Mouse (Mus musculus): ENCODE results near the gene Tenm2. TPM values are rescaled to one million over a fixed set of nuclear protein-coding genes. Genes with fewer than 3 reads are reported as not detected.

Gene Tenm2
- total RNA-seq, 2 experiments from 2014 or later: 0.14 to 0.72 TPM

DNA sequence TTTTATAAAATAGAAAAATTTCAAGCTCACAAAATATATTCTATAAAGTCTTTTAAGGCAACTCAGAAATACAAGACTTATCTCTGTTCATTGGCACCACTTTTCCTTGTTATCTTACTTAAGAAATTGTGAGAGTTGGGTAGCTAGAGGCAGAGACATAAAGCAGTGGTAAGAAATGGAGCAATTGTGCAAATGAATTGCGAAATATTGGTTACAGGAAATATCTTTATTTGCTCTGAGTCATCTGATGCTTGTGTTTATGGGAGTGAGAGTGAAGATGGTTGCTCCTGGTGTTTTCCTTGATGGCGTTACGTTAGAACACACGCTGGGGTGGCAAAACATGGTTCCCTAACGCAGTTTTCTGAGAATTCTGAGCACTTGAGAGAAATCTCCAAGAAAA lies 156.4 kb downstream of the Tenm2 start:
- DNase-seq: no peak

GRCm38 (mm10) chr11:37076989-37077598 lies 158.7 kb downstream of the Tenm2 start:
- DNase-seq: no peak

GRCm38 (mm10) chr11:37075349-37075748 lies 160.4 kb downstream of the Tenm2 start:
- no peak for DNase-seq

DNA sequence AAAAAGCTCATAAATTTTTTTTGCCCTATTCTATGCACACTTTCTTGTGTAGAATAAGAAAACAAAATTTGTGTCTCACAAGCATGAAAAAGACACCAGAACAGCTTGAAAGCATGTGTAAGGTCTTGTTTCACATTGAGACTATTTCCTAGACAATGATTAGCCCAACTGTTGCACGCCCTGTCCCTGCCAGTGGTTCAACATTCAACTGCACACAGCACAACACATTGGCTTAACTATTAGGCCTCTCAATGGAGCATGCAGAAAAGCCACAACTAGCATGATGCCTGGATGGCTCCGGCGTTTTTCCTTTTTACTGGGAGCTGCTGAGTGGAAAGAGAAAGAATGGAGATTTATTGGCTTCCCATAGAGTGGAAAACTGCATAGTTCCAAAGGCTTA lies 170.3 kb downstream of the Tenm2 start:
- no peak for DNase-seq

GRCm38 (mm10) chr11:37046671-37047070 lies 189.1 kb downstream of the Tenm2 start:
- peak; percentile 55 for DNase-seq

DNA sequence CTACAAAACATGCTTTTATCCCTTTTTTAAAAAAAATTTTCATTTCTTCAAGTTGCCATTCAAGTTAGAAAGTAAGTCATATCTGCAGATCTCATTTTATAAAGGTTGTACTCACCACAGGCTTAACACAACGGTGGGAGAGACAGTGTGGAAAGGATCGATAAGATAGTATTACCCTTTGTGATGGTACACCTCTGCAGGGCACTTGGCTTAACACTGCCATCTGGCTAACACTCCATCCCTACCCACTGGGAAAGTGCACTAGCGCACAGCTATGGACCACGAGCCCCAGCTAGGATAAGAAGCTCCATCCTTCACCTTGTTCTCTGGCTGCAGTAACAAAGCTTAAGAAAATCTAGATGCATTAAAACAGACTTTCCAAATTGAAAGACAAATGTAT lies 194.5 kb downstream of the Tenm2 start:
- DNase-seq: no peak

GRCm38 (mm10) chr11:37039283-37039682 lies 196.5 kb downstream of the Tenm2 start:
- DNase-seq: no peak

DNA sequence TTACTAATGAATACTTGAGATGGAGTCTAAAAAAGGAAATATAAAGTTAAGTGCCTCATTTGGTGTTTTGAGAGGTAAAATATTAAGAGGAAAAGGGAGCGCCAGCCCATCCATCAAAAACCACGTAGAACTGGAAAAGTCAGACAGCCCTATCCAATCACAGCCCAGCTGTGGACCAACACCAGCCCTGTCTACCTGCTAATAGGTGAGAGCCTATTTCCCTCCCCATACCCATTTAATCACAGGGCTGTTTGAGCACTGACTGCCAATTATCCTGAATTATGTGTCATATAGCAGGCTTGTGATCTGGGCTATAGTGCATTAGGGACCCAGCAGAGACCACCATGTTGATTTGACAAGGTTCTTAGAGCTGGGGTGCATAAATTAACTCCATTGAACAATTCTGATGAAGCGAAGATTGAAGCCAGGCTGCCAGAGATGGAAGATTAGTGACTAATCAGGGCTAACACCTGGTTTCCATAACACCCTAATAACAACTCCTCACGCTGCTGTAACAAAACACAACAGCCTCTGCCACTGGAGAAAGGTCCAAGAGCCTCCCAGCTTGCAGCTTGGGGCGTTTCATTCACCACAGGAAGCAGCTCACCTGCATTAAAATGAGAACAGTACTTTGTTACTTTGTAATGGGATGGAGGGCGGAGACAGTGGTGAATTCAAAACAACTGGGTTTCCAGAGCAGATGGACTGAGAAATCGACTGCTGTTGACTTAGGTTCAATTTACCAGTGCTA lies 204.3 kb downstream of the Tenm2 start:
- DNase-seq: no peak

- no peak for DNase-seq
These were observed 223.9 kb downstream of the Tenm2 start for GRCm38 (mm10) chr11:37011900-37012299.

DNA sequence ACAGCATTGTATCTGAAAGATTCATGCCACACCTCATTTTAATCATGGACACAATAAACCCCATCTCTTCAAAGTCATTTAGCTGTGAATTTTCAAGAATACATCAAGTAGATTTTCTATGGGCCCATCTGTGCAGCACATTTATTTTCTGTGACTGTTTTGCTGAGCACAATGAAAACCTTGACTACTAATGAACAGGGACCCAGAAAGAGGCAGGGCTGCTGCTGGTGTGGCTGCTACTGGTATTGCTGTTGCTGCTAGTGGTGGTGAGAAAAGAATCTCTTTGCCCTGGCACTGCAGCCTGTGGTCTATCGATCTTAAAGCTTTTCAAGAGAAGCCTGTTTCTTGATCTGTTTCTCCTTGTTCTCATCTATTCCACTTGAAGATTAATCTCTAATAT lies 226.5 kb downstream of the Tenm2 start:
- DNase-seq: no peak

- DNase-seq: no peak
These were observed 238.1 kb downstream of the Tenm2 start for GRCm38 (mm10) chr11:36997668-36998067.

DNA sequence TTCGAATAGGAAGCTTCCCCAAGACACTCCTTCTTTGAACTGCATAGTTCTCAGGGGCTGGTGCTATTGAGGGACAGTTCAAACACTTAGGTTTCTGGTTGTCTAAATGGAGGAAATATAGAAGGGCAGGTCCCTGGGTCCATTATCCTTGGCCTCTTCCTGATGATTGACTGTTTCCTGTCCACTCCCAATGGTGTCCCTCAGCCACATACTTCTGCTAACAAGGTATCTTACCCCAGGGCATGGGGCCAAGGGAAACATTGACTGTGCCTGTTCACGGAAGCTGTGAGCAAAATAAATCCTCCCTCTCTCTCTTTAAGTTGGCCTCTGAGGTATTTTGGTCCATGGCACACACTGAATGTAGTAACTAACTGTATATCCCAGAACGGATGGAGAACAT lies 244.9 kb downstream of the Tenm2 start:
- DNase-seq: peak; percentile 36

- DNase-seq: peak; percentile 19
These were observed 246.8 kb downstream of the Tenm2 start for GRCm38 (mm10) chr11:36988776-36989565.

GRCm38 (mm10) chr11:36974142-36974541 lies 261.6 kb downstream of the Tenm2 start:
- no peak for DNase-seq

- DNase-seq: no peak
These were observed 277.7 kb downstream of the Tenm2 start for GRCm38 (mm10) chr11:36958102-36958501.

- DNase-seq: no peak
These were observed 294.3 kb downstream of the Tenm2 start for GRCm38 (mm10) chr11:36941429-36941828.

GRCm38 (mm10) chr11:36940557-36941110 lies 295.1 kb downstream of the Tenm2 start:
- no peak for DNase-seq

GRCm38 (mm10) chr11:36929817-36930216 lies 305.9 kb downstream of the Tenm2 start:
- no peak for DNase-seq

DNA sequence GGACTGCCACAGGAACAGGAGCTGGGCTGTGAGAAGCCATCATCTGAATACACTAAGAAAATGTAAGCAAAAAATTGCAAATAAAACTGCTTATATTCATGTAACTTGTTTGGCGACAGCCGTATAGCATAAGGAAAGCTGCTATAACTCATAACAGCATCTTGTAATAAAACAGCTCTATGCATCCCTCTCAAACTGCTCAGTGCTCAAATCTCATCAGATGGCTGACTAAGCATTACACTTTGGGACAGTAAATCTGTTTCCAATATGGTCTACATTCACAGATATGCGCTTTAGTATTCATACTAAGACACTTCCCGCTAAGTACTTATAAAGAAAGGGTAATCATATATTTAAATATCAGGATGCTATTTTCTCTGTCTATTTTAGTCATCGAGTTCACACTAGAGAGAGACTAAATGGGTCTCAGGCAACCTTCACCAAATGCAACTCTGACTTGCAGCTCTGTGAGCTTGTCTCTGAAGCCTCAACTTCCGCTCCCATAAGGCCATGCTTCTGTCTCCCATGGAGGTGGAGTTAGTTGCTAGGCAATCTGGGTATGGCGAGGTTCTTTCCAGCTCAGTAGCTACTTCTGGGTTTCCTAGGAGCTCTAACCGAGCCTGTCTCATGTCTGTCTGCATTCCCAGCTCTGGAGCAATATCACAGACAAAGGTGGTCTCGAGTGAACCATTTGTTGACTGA lies 308.9 kb downstream of the Tenm2 start:
- no peak for DNase-seq

DNA sequence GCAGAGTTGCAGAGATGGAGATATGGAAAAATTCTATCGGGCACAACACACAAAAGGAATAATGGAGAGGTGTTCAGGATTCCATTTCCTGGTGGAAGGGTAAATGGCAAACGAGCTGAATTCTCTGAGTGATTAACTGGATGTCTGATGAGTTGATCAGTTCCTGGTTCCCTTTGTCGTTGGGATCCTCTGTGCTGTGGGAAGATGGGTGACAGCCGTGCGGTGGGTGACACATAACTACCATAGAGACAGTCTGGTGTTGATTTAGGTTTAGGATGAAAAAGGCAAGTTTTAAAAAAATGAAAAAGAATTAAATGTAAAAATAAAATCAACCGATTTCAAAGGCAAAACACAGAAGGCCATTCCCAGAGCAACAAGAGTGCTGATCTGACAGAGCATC lies 316.5 kb downstream of the Tenm2 start:
- DNase-seq: no peak

- DNase-seq: peak; percentile 27
These were observed 324.4 kb downstream of the Tenm2 start for GRCm38 (mm10) chr11:36911406-36911805.

GRCm38 (mm10) chr11:36909036-36909435 lies 326.7 kb downstream of the Tenm2 start:
- DNase-seq: no peak

DNA sequence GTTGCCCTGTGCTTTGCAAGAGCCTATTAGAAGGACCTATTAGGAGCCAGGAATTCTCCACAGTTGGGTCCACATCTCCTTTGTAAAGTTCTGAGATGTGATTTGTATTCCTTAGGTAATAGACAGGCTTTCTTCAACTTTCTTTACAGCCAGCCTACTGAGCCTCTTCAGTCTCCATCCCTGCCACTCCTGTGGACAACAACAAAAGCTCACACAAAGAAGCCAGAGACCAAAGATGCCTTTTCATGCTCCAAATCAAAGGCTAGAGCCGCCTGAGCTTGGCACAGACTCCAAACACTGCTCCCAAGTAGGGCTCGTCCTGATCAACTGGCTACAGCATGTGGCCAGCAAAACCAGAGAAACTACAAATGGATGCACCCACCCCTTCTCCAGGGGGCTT lies 333.5 kb downstream of the Tenm2 start:
- DNase-seq: no peak
